Mouse (Mus musculus): ENCODE measurements around the gene Tfpi. TPM values are rescaled to one million over a fixed set of nuclear protein-coding genes. Genes with fewer than 3 reads are reported as not detected.

Tfpi gene
- polyA plus RNA-seq, 1 experiment from 2014 or later, result 12.5 TPM

DNA sequence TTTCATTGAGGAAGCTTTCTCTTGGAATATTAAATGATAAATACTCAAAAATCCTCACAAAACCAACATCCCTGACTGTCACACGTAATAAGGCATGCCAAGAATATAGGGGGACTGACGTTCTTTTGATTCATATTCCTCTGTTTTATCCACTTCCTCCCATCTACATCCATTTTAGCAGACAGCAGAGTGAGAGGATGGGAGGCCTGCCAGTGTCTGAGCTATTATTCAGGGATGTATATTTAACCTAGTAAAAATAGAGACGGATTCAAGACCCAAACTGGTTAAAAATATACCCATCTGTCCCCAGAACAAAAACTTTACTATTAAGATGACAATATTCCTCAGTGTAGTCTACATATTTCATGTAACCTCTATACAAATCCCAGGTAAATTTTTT is 14.2 kb downstream of the Tfpi start:
- H3K27me3 ChIP-seq (ENCODE audit: low read depth, poor library complexity, severe bottlenecking), result no peaks in the 10 kb centered on the region
- 96% methylated on average over 3 of the region's 3 CpGs for WGBS
- no peaks in the 10 kb centered on the region for H3K4me1 ChIP-seq
- no peaks in the 10 kb centered on the region for H3K9me3 ChIP-seq (replicated peaks)
- no peaks in the 10 kb centered on the region for H3K36me3 ChIP-seq
- H3K27ac ChIP-seq, result no peak overlapping the region
- no peak for DNase-seq (ENCODE audit: low spot score)
- no peak overlapping the region for H3K4me3 ChIP-seq

DNA sequence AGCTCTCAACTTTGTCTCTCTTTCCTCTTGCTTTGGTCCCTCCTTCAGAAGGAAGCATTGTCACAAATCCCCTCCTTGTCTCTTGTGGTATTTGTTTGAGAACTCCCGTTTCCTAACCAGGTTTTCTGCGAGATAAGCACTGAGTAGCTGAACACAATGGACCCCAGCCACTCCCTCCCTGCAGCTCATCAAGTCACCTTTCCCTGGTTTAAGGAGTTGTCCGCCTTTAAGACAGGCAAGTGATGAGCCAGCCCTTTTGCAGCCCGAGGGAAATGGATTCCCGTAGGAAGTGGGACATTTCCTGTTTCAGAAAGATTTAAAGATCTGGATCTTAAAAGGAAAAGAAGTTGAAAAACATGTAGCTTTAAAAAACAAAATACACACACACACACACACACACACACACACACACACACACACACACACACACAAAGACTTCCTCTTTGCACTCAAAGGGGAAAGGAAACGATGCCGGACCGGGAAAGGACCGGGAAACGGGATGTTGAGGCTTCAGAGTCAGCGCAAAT is 16.9 kb downstream of the Tfpi start:
- no peak overlapping the region for H3K4me3 ChIP-seq
- H3K27me3 ChIP-seq (ENCODE audit: low read depth, poor library complexity, severe bottlenecking), result no peaks in the 10 kb centered on the region
- DNase-seq (ENCODE audit: low spot score), result no peak
- H3K4me1 ChIP-seq, result no peaks in the 10 kb centered on the region
- WGBS, result 78% methylated on average over 11 of the region's 11 CpGs
- H3K36me3 ChIP-seq, result no peaks in the 10 kb centered on the region
- H3K9me3 ChIP-seq (replicated peaks), result no peaks in the 10 kb centered on the region
- H3K27ac ChIP-seq, result no peak overlapping the region

DNA sequence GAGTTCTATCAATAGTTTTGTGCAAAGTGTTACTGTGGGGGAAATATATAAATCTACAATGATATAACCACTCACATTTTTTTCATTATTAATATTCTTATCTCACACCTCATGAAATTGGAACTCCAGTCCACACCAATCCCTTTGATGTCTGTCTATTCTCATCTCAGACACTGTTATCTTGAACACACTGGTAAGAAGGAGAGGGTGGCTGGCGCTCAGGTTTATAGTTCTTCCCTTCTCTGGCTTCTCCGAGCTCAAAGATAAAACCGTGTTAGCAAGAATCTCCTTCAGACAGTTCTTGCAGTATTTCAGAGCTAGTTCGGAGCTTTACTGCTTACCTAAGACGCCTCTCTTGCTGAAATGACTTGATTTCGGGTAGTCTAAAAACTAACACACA is 19.4 kb downstream of the Tfpi start:
- 80% methylated on average over 6 of the region's 6 CpGs for WGBS
- Histone ChIP-seq H3K27ac (no peak overlapping the region), H3K4me1 (no peaks in the 10 kb centered on the region), H3K9me3 (replicated peaks) (no peaks in the 10 kb centered on the region), H3K4me3 (no peak overlapping the region), H3K27me3 (ENCODE audit: low read depth, poor library complexity, severe bottlenecking) (no peaks in the 10 kb centered on the region), H3K36me3 (no peaks in the 10 kb centered on the region)
- DNase-seq (ENCODE audit: low spot score), result no peak

DNA sequence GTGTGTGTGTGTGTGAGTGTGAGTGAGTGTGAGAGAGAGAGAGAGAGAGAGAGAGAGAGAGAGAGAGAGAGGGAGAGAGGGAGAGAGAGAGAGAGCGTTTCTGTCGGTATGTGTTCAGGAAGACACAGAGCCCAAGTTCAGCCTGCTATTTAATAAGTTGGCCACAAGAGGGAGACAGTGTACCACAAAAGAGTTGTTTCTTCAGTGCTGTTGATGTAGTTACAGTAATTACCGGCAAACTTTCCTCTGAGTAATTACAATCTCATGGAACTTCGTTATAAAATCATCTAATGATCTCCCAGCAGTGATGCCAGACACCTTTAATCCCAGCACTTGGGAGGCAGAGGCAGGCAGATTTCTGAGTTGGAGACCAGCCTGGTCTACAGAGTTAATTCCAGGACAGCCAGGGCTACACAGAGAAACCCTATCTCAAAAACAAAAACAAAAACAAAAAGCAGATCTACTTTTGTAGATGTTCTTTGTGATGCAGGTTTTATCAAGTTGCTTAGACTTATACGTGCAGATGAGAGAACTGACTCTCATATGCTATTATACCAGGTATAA is 21.3 kb downstream of the Tfpi start:
- H3K27me3 ChIP-seq (ENCODE audit: low read depth, poor library complexity, severe bottlenecking), result no peaks in the 10 kb centered on the region
- 10% methylated on average over 5 of the region's 5 CpGs for WGBS
- no peaks in the 10 kb centered on the region for H3K36me3 ChIP-seq
- H3K9me3 ChIP-seq (replicated peaks), result no peaks in the 10 kb centered on the region
- no peak overlapping the region for H3K27ac ChIP-seq
- no peak overlapping the region for H3K4me3 ChIP-seq
- peak; percentile 54 for DNase-seq (ENCODE audit: low spot score)
- H3K4me1 ChIP-seq, result no peaks in the 10 kb centered on the region

DNA sequence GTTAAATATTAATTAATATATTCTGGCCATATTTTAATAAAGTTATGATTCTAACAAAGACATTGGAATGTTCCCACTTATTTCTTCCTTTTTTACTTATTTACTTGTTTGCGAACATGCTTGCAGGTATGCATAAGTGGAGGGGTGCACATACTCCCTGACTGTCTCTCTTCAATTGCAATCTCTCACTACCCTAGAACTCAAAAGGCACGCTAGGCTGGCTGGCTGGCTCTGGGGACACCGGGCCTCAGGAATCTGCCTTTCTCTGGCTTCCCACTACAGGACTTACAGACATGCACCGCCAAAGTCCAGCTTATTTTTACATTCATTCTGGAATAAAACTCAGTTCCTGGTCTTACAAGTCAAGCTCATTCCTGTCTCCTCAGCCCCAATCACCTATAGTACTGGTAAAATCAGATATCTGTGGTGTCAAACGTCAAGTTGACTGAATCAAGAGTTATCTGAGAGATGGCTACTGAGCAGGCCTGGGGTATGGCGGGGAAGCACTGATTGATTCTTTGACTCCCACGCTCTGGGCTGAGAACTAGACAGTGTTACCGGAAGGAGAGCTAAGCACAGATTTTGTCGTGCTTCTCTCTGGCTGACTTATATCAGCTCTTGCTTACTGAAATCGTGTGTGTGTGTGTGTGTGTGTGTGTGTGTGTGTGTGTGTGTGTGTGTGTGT is 21.9 kb downstream of the Tfpi start:
- Histone ChIP-seq H3K4me1 (no peaks in the 10 kb centered on the region), H3K27ac (no peak overlapping the region), H3K4me3 (no peak overlapping the region), H3K9me3 (replicated peaks) (no peaks in the 10 kb centered on the region), H3K27me3 (ENCODE audit: low read depth, poor library complexity, severe bottlenecking) (no peaks in the 10 kb centered on the region), H3K36me3 (no peaks in the 10 kb centered on the region)
- no peak for DNase-seq (ENCODE audit: low spot score)
- WGBS, result 59% methylated on average over 10 of the region's 10 CpGs

DNA sequence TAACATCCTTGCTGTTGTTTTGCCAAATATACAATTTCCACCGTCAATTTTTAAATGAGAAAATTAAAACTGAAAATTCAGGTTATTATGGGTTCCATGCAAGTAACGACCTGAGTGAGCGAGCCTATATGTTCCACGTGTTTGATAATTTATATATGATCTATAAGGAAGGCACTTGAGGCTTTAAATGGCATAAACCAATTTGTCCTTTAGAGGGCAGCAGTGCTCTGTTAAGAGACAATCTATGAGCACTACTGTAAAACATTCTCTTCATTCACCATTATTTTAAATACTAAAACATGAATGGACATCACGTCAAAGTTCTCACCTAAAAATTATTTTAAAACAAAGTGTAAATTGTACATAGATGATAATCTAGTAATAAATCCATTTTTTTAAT is 22.5 kb downstream of the Tfpi start:
- H3K9me3 ChIP-seq (replicated peaks), result no peaks in the 10 kb centered on the region
- H3K27ac ChIP-seq, result no peak overlapping the region
- no peaks in the 10 kb centered on the region for H3K27me3 ChIP-seq (ENCODE audit: low read depth, poor library complexity, severe bottlenecking)
- DNase-seq (ENCODE audit: low spot score), result no peak
- H3K4me3 ChIP-seq, result no peak overlapping the region
- 18% methylated on average over 5 of the region's 5 CpGs for WGBS
- no peaks in the 10 kb centered on the region for H3K36me3 ChIP-seq
- H3K4me1 ChIP-seq, result no peaks in the 10 kb centered on the region

DNA sequence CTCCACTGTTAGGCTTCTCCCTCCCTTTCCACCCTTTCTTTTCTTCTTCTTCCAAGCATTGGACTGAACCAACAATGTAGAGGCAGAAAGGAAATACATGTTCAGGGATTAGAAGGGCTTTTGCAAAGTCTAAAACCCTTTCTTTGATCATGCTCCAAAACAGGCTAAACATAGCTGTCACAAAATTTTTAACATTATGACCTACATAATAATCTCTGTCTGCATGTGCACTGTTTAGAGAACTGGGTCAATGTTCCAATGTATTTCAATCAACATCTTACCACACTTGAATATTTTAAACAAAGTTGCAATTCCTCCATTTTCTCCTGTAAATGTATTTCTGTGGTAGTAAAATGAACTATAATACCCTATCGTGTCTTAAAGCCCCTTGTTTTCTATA is 31.1 kb downstream of the Tfpi start:
- Histone ChIP-seq H3K27ac (no peak overlapping the region), H3K27me3 (ENCODE audit: low read depth, poor library complexity, severe bottlenecking) (no peaks in the 10 kb centered on the region), H3K36me3 (no peaks in the 10 kb centered on the region), H3K4me1 (no peaks in the 10 kb centered on the region), H3K9me3 (replicated peaks) (no peaks in the 10 kb centered on the region), H3K4me3 (no peak overlapping the region)
- 92% methylated on average over 1 of the region's 1 CpGs for WGBS
- no peak for DNase-seq (ENCODE audit: low spot score)

DNA sequence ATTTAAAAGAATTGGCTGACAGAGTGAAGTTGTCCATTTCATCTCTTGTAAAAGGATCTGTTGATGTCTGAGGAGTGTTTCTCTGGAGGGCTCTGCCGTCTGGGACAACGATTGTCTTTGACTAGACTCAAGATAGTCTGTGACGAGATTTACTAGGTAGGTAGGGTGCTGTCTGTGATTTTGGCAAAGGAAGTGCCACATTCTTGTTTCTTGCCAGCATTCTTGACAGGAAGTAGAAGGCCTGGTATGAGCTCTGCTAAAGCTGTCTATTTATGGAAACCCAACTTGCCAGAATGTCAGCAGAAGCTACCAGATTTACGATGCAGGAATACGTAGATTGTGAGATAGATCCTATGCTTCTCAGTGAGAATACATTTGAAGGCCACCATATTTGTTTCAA is 34.6 kb downstream of the Tfpi start:
- Histone ChIP-seq H3K9me3 (replicated peaks) (no peaks in the 10 kb centered on the region), H3K27ac (no peak overlapping the region), H3K4me3 (no peak overlapping the region), H3K4me1 (no peaks in the 10 kb centered on the region), H3K27me3 (ENCODE audit: low read depth, poor library complexity, severe bottlenecking) (no peaks in the 10 kb centered on the region), H3K36me3 (no peaks in the 10 kb centered on the region)
- 89% methylated on average over 5 of the region's 5 CpGs for WGBS
- no peak for DNase-seq (ENCODE audit: low spot score)

DNA sequence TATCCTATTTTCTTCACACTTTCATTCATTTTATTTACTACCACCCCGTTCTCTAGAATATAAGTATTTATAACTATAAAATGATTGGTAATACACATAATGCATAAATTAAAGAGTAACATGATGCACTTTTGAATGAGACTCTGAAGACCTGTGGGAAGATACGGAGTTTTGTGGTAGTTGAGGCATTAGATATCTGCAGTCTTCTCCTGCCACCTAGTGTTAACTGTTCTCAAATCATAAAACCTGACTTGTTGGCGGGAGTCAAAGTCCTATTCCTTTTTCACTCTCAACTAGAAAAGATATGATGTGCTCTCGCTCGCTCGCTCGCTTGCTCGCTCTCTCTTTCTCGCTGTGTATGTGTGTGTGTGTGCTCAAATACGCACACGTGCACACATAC is 46.9 kb downstream of the Tfpi start:
- Histone ChIP-seq H3K9me3 (replicated peaks) (no peaks in the 10 kb centered on the region), H3K27ac (no peak overlapping the region), H3K4me1 (peaks cover 15% of the 10 kb centered on the region), H3K27me3 (ENCODE audit: low read depth, poor library complexity, severe bottlenecking) (no peaks in the 10 kb centered on the region), H3K4me3 (no peak overlapping the region), H3K36me3 (no peaks in the 10 kb centered on the region)
- no peak for DNase-seq (ENCODE audit: low spot score)
- 61% methylated on average over 11 of the region's 11 CpGs for WGBS

DNA sequence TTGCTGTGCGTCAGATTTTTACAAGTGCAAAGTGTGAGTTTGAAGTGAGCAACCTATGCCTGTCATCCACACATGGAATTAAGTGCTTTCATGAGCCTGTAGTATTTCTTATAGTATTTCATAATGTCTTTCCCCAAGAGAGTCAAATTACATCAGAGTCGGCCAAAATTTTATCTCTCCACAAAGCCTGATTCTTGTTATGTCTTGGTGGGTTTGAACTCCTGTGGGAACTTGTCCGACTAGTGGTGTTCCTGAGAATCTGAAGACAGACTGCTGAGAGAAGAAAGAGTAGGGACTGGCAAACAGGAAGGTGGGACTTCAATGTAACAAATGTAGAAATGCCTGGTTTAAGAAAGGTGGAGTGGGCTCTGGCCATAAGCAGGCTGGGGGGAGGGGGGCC is 47.7 kb downstream of the Tfpi start:
- 66% methylated on average over 3 of the region's 3 CpGs for WGBS
- no peak overlapping the region for H3K4me3 ChIP-seq

DNA sequence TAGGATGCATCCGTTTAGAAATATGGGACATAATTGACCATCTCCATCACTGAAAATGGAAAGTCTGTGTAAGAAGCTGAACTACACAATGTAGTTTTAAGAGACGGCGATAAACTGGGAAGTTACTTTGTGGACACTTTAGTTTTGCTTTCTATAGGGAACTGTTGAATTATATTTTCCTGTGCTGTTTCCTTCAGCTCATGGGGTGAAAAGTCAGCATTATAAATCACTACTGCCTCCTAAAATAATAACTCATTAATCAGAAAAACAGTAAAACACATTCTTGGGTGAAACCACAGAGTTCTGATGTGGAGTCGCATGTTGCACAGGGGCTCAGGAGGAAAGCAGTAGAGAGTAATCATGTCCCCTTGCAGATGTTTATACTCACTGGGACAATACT is 50.0 kb downstream of the Tfpi start:
- Histone ChIP-seq H3K36me3 (no peaks in the 10 kb centered on the region), H3K27me3 (ENCODE audit: low read depth, poor library complexity, severe bottlenecking) (no peaks in the 10 kb centered on the region), H3K4me1 (peaks cover 25% of the 10 kb centered on the region), H3K9me3 (replicated peaks) (no peaks in the 10 kb centered on the region), H3K27ac (no peak overlapping the region), H3K4me3 (no peak overlapping the region)
- 88% methylated on average over 4 of the region's 4 CpGs for WGBS
- DNase-seq (ENCODE audit: low spot score), result no peak

More for the DNA sequence above, 47.7 kb downstream of the Tfpi start:
- DNase-seq (ENCODE audit: low spot score), result no peak
- H3K36me3 ChIP-seq, result no peaks in the 10 kb centered on the region
- H3K27ac ChIP-seq, result no peak overlapping the region
- H3K4me1 ChIP-seq, result peaks cover 24% of the 10 kb centered on the region
- no peaks in the 10 kb centered on the region for H3K27me3 ChIP-seq (ENCODE audit: low read depth, poor library complexity, severe bottlenecking)
- H3K9me3 ChIP-seq (replicated peaks), result no peaks in the 10 kb centered on the region

DNA sequence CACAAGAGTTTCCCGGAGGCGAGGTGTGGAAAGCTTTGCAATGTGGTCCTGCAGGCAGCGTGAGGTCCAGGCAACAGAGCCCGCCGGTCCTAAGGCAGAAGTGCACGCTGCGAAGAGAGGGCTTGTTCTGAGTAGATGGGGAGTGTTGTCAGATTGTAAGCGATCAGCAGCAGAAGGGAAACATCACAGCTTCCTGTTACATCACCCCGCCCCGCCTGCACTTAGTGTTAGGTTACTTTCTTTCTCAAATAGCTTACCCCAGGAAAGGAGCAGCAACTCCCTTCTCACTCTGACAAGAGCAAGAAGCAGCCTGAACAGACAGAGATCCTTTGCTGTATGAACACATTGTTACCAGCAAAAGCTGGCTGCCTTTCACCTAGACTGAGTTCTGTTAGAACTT is 51.4 kb downstream of the Tfpi start, which contains the start of gene Calcrl:
TSS of gene Calcrl (minus strand) at position 274 of the 400 bp plus-strand sequence.
- Histone ChIP-seq H3K27ac (peak within 1 kb of the TSS; percentile 74), H3K27me3 (ENCODE audit: low read depth, poor library complexity, severe bottlenecking) (no peaks in the 10 kb centered on the region), H3K9me3 (replicated peaks) (no peaks in the 10 kb centered on the region), H3K4me1 (peaks cover 25% of the 10 kb centered on the region), H3K4me3 (peak within 1 kb of the TSS; percentile 48), H3K36me3 (no peaks in the 10 kb centered on the region)
- peak; percentile 73 for DNase-seq (ENCODE audit: low spot score)
- under 1% methylated on average over 10 of the region's 10 CpGs for WGBS

DNA sequence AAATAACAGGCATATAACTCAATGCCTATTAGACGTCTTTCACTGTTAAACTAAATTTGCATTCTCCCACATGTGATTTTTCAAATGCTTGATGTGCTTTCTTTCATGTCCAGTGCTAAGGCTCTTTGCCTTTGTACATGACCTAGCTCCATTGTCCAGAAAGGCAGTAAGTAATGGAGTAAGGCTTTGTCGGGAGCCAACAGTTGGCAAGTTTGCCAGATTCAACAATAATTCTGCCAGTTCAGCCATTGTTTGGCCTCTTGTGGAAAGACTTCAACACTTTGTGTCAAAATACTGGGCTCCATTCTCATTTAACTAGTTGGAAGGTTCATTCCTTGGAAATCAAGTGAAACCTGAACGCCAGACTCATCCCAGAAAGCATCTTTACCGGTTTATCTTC is 60.1 kb downstream of the Tfpi start:
- H3K9me3 ChIP-seq (replicated peaks), result no peaks in the 10 kb centered on the region
- H3K36me3 ChIP-seq, result no peaks in the 10 kb centered on the region
- no peaks in the 10 kb centered on the region for H3K4me1 ChIP-seq
- no peaks in the 10 kb centered on the region for H3K27me3 ChIP-seq (ENCODE audit: low read depth, poor library complexity, severe bottlenecking)
- H3K4me3 ChIP-seq, result no peak overlapping the region
- no peak for DNase-seq (ENCODE audit: low spot score)
- whole genome bisulfite sequencing, result 93% methylated on average over 4 of the region's 4 CpGs
- H3K27ac ChIP-seq, result no peak overlapping the region

Data from limb, embryonic 10.5 days (tissue).